Mouse (Mus musculus) cerebellum, adult 2 months (tissue): ENCODE data around the gene Sfxn4.

Experiments used
- CTCF ChIP-seq: fragments of 200-500 bp; IDR thresholded peaks from 2 replicates; pipeline ENCODE4 v1.5.1; 2011; ENCODE audit warnings: low read depth, mild to moderate bottlenecking, control low read depth, low read length, moderate library complexity, borderline replicate concordance; ENCODE audit not compliant: insufficient read depth
- POLR2A ChIP-seq: fragments of 200-500 bp; IDR thresholded peaks from 2 replicates; pipeline ENCODE4 v1.6.1; 2011; ENCODE audit warnings: low read length, control low read depth, borderline replicate concordance; ENCODE audit not compliant: insufficient read depth

DNA sequence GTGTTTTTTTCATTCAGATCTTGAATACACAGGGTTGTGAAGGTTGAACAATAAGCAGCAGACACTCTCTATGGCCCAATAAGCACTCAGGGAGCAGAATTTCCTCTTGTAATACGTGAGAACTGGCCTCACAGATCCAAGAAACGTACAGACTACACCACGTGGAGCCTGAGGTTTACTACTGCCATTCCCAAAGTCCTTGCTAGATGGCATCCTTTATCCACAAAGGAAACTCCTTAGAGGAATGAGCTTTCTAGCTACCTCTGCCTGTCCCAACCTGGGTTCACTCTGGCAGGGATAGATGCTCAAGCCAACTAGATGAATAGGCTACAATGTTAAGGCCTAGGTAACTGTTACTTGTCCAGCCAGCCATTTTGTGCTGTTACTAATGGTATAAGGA is 21.9 kb upstream of the Sfxn4 start:
- TF ChIP-seq CTCF (peak; percentile 62), POLR2A (no peak)
